Mouse (Mus musculus) lung, postnatal 0 days (tissue): ENCODE measurements at regions not wholly inside any gene's neighbourhood (a gene's known extent, or its start where the extent isn't known, plus 50 kb on each side); places are given as distances from the start of the nearest gene placed in this dataset.

Experiments used
- CTCF ChIP-seq: IDR thresholded peaks from 2 replicates; pipeline ENCODE4 v1.5.1; 2016; ENCODE audit warnings: antibody characterized with exemption, mild to moderate bottlenecking
- EP300 ChIP-seq: IDR thresholded peaks from 2 replicates; pipeline ENCODE4 v1.6.1; 2016; ENCODE audit warnings: antibody characterized with exemption, mild to moderate bottlenecking, control low read depth

DNA sequence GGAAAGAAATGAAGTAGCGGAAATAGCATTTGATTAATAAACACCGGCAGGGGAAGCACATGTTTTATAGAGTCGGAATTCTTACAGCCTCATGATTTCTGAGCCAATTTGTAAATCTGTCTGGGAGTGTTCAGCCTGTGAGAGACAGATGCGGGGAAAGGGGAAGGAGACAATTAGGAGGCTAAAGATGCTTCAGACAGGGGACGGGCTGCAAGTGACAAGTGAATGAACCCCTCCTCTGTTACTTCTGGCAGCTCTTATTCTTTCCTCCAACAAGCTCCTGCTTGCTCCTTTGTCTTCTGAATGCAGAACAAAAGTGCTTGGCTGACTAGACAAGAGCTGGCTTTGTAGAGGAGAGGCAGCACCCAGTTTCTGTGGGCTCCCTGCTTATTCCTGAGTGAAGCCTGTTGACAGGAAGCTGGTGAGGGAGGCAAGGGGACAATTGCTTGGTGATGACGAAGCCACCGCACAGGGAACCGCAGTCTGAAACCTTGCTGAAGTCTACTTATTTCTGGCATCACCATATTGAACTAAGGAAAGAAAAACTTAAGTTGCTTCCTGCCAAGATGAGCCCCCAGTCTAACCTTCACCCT lies 514.2 kb downstream of the Rnf144b start:
- TF ChIP-seq CTCF = no peak
- TF ChIP-seq EP300 = no peak
